Mouse (Mus musculus): Measurements from ENCODE around the gene Dst. TPM values are rescaled to one million over a fixed set of nuclear protein-coding genes. Genes with fewer than 3 reads are reported as not detected.

The Dst gene
- polyA plus RNA-seq, 1 experiment from 2014 or later: 26.3 TPM

DNA sequence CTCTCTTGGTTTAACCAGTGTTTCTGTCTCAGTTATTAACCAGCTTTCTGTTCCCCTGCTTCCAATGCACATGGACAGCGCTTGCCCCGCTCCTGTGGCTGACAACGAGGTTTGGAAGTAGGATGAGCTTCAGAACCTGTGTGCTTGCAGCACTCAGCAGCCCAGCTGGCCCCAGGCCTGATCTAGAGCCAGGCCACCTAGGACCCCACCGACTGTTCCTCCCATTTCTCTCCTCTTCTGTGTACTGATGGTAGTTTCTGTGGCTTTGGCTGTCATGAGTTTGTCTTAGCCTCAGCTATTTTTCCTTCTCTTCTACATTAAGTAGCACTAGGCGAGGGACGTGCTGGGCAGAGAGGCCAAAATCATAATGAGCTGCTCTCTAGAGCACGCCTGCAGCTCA is 368.7 kb downstream of the Dst start:
- peaks cover 4% of the 10 kb centered on the region; the same call in 1 of the 2 replicates for H3K36me3 ChIP-seq (ENCODE audit: control insufficient read depth, insufficient read depth, low read length)
- DNase-seq (ENCODE audit: low spot score) (no peak), ATAC-seq (replicated peaks; ENCODE audit: low FRiP score) (no peak)
- 93% methylated on average over 7 of the region's 7 CpGs for WGBS
- no peak overlapping the region for H3K4me3 ChIP-seq (ENCODE audit: low read depth, low read length)
- no peak overlapping the region for H3K4me2 ChIP-seq (ENCODE audit: low read depth, low read length, severe bottlenecking)
- no peak overlapping the region for H3K27ac ChIP-seq (ENCODE audit: low read depth, low read length)
- H3K9ac ChIP-seq (ENCODE audit: low read length): no peak overlapping the region
- no peaks in the 10 kb centered on the region for H3K9me3 ChIP-seq (ENCODE audit: control insufficient read depth, low read length)
- H3K27me3 ChIP-seq (ENCODE audit: control insufficient read depth, insufficient read depth, low read length): no peaks in the 10 kb centered on the region
- H3K4me1 ChIP-seq (replicated peaks; ENCODE audit: control insufficient read depth, insufficient read depth, low read length): no peaks in the 10 kb centered on the region

GRCm38 (mm10) chr1:34277259-34277658 is 369.2 kb downstream of the Dst start:
- 88% methylated on average over 8 of the region's 8 CpGs for WGBS
- no peak overlapping the region for H3K27ac ChIP-seq (ENCODE audit: low read depth, low read length)
- no peak for ATAC-seq (replicated peaks; ENCODE audit: low FRiP score)
- peaks cover 2% of the 10 kb centered on the region; the same call in 1 of the 2 replicates for H3K36me3 ChIP-seq (ENCODE audit: control insufficient read depth, insufficient read depth, low read length)
- no peak overlapping the region for H3K9ac ChIP-seq (ENCODE audit: low read length)
- DNase-seq (ENCODE audit: low spot score): no peak
- H3K4me1 ChIP-seq (replicated peaks; ENCODE audit: control insufficient read depth, insufficient read depth, low read length): no peaks in the 10 kb centered on the region
- no peak overlapping the region for H3K4me3 ChIP-seq (ENCODE audit: low read depth, low read length)
- H3K27me3 ChIP-seq (ENCODE audit: control insufficient read depth, insufficient read depth, low read length): no peaks in the 10 kb centered on the region
- H3K4me2 ChIP-seq (ENCODE audit: low read depth, low read length, severe bottlenecking): no peak overlapping the region
- H3K9me3 ChIP-seq (ENCODE audit: control insufficient read depth, low read length): no peaks in the 10 kb centered on the region

DNA sequence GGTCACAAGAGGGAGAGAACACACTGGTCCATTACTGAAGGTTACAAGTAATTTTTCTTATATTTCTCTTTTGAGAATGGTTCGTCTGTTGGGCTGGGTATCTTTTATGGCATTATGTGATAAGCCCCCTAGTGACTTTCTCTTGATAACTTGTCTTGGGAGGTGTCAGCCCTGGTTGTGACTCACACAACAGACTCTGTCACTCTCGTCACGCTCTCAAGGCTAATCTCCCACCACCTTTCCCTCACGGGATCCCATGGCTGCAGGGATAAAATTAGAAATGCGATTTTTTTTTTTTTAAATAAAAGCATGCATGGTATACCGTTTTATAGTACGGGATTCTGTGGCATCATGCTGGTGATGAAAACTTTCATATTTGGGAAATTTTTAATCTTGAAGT is 375.5 kb downstream of the Dst start:
- 90% methylated on average over 7 of the region's 7 CpGs for WGBS
- H3K36me3 ChIP-seq (ENCODE audit: control insufficient read depth, insufficient read depth, low read length): no peaks in the 10 kb centered on the region
- H3K4me3 ChIP-seq (ENCODE audit: low read depth, low read length): no peak overlapping the region
- no peak for DNase-seq (ENCODE audit: low spot score)
- no peak overlapping the region for H3K9ac ChIP-seq (ENCODE audit: low read length)
- no peak for ATAC-seq (replicated peaks; ENCODE audit: low FRiP score)
- H3K4me2 ChIP-seq (ENCODE audit: low read depth, low read length, severe bottlenecking): no peak overlapping the region
- H3K27ac ChIP-seq (ENCODE audit: low read depth, low read length): no peak overlapping the region
- no peaks in the 10 kb centered on the region for H3K4me1 ChIP-seq (replicated peaks; ENCODE audit: control insufficient read depth, insufficient read depth, low read length)
- no peaks in the 10 kb centered on the region for H3K9me3 ChIP-seq (ENCODE audit: control insufficient read depth, low read length)
- H3K27me3 ChIP-seq (ENCODE audit: control insufficient read depth, insufficient read depth, low read length): no peaks in the 10 kb centered on the region

DNA sequence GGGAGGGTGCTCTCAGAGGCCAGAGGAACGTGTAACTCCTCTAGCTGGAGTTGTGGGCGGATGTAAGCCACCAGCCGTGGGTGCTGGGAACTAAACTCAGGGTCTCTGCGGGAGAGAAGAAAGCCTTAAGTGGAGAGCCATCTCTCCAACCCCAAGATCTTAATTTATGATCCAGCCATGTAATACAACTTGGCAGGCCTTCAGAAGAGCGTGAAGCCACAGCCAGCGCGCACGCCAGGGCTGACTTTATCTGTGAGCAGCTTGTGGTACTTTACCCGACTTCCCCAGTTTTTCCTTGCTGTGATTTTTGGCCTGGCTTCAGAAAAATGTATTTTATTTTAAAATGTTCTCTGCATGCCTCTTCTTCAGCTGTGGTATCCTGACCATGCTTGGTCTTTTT is 377.0 kb downstream of the Dst start:
- WGBS: 93% methylated on average over 9 of the region's 9 CpGs
- Histone ChIP-seq H3K9me3 (ENCODE audit: control insufficient read depth, low read length) (no peaks in the 10 kb centered on the region), H3K27ac (ENCODE audit: low read depth, low read length) (no peak overlapping the region), H3K9ac (ENCODE audit: low read length) (no peak overlapping the region), H3K4me3 (ENCODE audit: low read depth, low read length) (no peak overlapping the region), H3K36me3 (ENCODE audit: control insufficient read depth, insufficient read depth, low read length) (no peaks in the 10 kb centered on the region), H3K4me1 (replicated peaks; ENCODE audit: control insufficient read depth, insufficient read depth, low read length) (no peaks in the 10 kb centered on the region), H3K27me3 (ENCODE audit: control insufficient read depth, insufficient read depth, low read length) (no peaks in the 10 kb centered on the region), H3K4me2 (ENCODE audit: low read depth, low read length, severe bottlenecking) (no peak overlapping the region)
- ATAC-seq (replicated peaks; ENCODE audit: low FRiP score): no peak
- no peak for DNase-seq (ENCODE audit: low spot score)

- DNase-seq (ENCODE audit: low spot score) (no peak), ATAC-seq (replicated peaks; ENCODE audit: low FRiP score) (no peak)
- Histone ChIP-seq H3K27me3 (ENCODE audit: control insufficient read depth, insufficient read depth, low read length) (no peaks in the 10 kb centered on the region), H3K27ac (ENCODE audit: low read depth, low read length) (no peak overlapping the region), H3K4me1 (replicated peaks; ENCODE audit: control insufficient read depth, insufficient read depth, low read length) (no peaks in the 10 kb centered on the region), H3K36me3 (ENCODE audit: control insufficient read depth, insufficient read depth, low read length) (no peaks in the 10 kb centered on the region), H3K4me3 (ENCODE audit: low read depth, low read length) (no peak overlapping the region), H3K9ac (ENCODE audit: low read length) (no peak overlapping the region), H3K9me3 (ENCODE audit: control insufficient read depth, low read length) (no peaks in the 10 kb centered on the region), H3K4me2 (ENCODE audit: low read depth, low read length, severe bottlenecking) (no peak overlapping the region)
- WGBS: 88% methylated on average over 10 of the region's 10 CpGs
Observed at GRCm38 (mm10) chr1:34287731-34288130, 379.7 kb downstream of the Dst start.

DNA sequence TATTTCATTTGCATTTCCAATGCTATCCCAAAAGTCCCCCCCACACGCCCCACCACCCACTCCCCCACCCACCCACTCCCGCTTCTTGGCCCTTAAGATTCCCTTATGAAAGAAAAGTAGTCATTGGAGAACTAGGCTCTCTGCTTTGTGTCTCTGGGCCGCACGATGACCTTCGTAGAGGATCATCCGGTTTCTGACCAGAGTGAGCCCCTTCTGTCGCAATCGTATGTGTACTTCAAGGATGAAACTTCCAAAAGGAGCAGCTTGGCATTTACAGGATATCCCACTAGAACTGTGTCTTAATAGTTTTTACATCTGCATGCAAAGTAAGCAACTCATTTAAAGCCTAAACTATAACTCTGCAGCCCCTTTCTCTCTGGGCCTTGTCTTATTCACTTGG is 380.2 kb downstream of the Dst start:
- no peak for ATAC-seq (replicated peaks; ENCODE audit: low FRiP score)

DNA sequence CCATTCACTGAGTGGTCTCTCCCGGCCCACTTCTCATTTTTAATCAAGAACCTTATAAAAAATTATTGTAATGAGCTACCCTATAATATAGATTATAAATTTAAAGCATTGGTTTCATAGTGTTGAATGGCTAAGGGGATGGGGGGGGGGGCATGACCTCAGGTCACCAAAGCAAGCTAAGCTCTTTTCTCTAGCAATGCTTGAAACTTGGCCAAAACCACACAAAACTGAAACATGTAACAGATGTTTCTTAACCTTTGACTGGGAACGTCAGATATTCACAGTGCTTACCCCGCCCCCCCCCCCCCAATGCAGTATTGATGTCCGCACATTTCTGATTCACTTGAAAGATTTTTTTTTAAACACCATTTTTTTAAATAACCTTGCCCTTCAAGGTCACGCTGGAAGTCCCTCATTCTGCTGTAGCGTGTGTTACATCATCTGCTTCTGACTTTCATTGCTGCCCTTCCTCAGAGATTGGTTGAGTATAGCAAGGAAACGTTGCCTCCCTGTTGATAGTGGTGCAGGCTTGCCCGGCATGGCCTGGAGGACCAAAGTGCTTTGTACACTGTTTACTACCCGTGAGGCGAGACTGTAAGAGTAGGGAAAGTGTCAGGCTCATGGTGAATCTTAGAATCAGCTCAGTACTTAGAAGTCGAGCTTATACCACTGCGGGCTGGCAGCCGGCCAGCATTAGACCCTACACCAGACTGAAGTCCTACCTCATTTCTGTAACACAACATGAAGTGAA is 380.9 kb downstream of the Dst start:
- no peaks in the 10 kb centered on the region for H3K9me3 ChIP-seq (ENCODE audit: control insufficient read depth, low read length)
- WGBS: 88% methylated on average over 13 of the region's 13 CpGs
- H3K27me3 ChIP-seq (ENCODE audit: control insufficient read depth, insufficient read depth, low read length): no peaks in the 10 kb centered on the region
- H3K36me3 ChIP-seq (ENCODE audit: control insufficient read depth, insufficient read depth, low read length): no peaks in the 10 kb centered on the region; the same call in 1 of the 2 replicates
- H3K4me1 ChIP-seq (replicated peaks; ENCODE audit: control insufficient read depth, insufficient read depth, low read length): no peaks in the 10 kb centered on the region
- no peak overlapping the region for H3K9ac ChIP-seq (ENCODE audit: low read length)
- no peak for DNase-seq (ENCODE audit: low spot score)
- no peak overlapping the region for H3K27ac ChIP-seq (ENCODE audit: low read depth, low read length)
- no peak for ATAC-seq (replicated peaks; ENCODE audit: low FRiP score)
- H3K4me2 ChIP-seq (ENCODE audit: low read depth, low read length, severe bottlenecking): no peak overlapping the region
- no peak overlapping the region for H3K4me3 ChIP-seq (ENCODE audit: low read depth, low read length)

More for the DNA sequence above, 380.2 kb downstream of the Dst start:
- Histone ChIP-seq H3K27me3 (ENCODE audit: control insufficient read depth, insufficient read depth, low read length) (no peaks in the 10 kb centered on the region), H3K4me2 (ENCODE audit: low read depth, low read length, severe bottlenecking) (no peak overlapping the region), H3K4me1 (replicated peaks; ENCODE audit: control insufficient read depth, insufficient read depth, low read length) (no peaks in the 10 kb centered on the region), H3K27ac (ENCODE audit: low read depth, low read length) (no peak overlapping the region), H3K36me3 (ENCODE audit: control insufficient read depth, insufficient read depth, low read length) (no peaks in the 10 kb centered on the region; the same call in 1 of the 2 replicates), H3K9ac (ENCODE audit: low read length) (no peak overlapping the region), H3K4me3 (ENCODE audit: low read depth, low read length) (no peak overlapping the region), H3K9me3 (ENCODE audit: control insufficient read depth, low read length) (no peaks in the 10 kb centered on the region)
- WGBS: 91% methylated on average over 8 of the region's 8 CpGs
- DNase-seq (ENCODE audit: low spot score): no peak

DNA sequence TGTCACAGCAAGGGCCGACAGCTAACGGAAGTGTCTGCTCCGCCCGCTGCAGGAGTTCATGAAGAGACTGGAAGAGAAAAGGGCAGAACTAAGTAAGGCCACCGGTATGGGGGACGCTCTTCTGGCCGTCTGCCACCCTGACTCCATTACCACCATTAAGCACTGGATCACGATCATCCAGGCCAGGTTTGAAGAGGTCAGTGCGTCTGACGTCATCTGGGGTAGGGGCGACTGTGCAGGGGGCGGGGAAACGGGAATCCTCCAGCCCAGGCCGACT is 381.4 kb downstream of the Dst start:
- Histone ChIP-seq H3K4me2 (ENCODE audit: low read depth, low read length, severe bottlenecking) (no peak overlapping the region), H3K27me3 (ENCODE audit: control insufficient read depth, insufficient read depth, low read length) (no peaks in the 10 kb centered on the region), H3K4me3 (ENCODE audit: low read depth, low read length) (no peak overlapping the region), H3K4me1 (replicated peaks; ENCODE audit: control insufficient read depth, insufficient read depth, low read length) (no peaks in the 10 kb centered on the region), H3K36me3 (ENCODE audit: control insufficient read depth, insufficient read depth, low read length) (no peaks in the 10 kb centered on the region; the same call in 1 of the 2 replicates), H3K27ac (ENCODE audit: low read depth, low read length) (no peak overlapping the region), H3K9me3 (ENCODE audit: control insufficient read depth, low read length) (no peaks in the 10 kb centered on the region), H3K9ac (ENCODE audit: low read length) (no peak overlapping the region)
- DNase-seq (ENCODE audit: low spot score) (no peak), ATAC-seq (replicated peaks; ENCODE audit: low FRiP score) (no peak)
- 94% methylated on average over 14 of the region's 14 CpGs for WGBS

- Histone ChIP-seq H3K9ac (ENCODE audit: low read length) (no peak overlapping the region), H3K27me3 (ENCODE audit: control insufficient read depth, insufficient read depth, low read length) (no peaks in the 10 kb centered on the region), H3K4me3 (ENCODE audit: low read depth, low read length) (no peak overlapping the region), H3K27ac (ENCODE audit: low read depth, low read length) (no peak overlapping the region), H3K4me1 (replicated peaks; ENCODE audit: control insufficient read depth, insufficient read depth, low read length) (no peaks in the 10 kb centered on the region), H3K4me2 (ENCODE audit: low read depth, low read length, severe bottlenecking) (no peak overlapping the region), H3K36me3 (ENCODE audit: control insufficient read depth, insufficient read depth, low read length) (no peaks in the 10 kb centered on the region; the same call in 1 of the 2 replicates), H3K9me3 (ENCODE audit: control insufficient read depth, low read length) (no peaks in the 10 kb centered on the region)
- no peak for ATAC-seq (replicated peaks; ENCODE audit: low FRiP score)
- WGBS: 93% methylated on average over 12 of the region's 12 CpGs
- DNase-seq (ENCODE audit: low spot score): no peak
Observed at GRCm38 (mm10) chr1:34290321-34290720, 382.3 kb downstream of the Dst start.

All from forebrain, embryonic 11.5 days (tissue).